Mouse (Mus musculus) testis, adult 2 months (tissue): ENCODE measurements around the gene Gm44805.
A peak's percentile ranks its signal among the peaks of the same experiment; 100 is the strongest.

Source experiments
- CTCF ChIP-seq: fragments of 200-500 bp; IDR thresholded peaks from 2 replicates; pipeline ENCODE4 v1.5.1; 2012; ENCODE audit warnings: low read depth, mild to moderate bottlenecking, inconsistent platforms, low read length, moderate library complexity; ENCODE audit not compliant: control insufficient read depth, insufficient read depth, insufficient replicate concordance
- POLR2A ChIP-seq: fragments of 200-500 bp; IDR thresholded peaks from 2 replicates; pipeline ENCODE4 v1.6.1; 2012; ENCODE audit warnings: low read depth, mild to moderate bottlenecking, inconsistent platforms, low read length, moderate library complexity; ENCODE audit not compliant: control insufficient read depth

- peak; percentile 77 for TF ChIP-seq POLR2A
- TF ChIP-seq CTCF, result no peak
Measured at GRCm38 (mm10) chr7:19715239-19716054, 34.2 kb upstream of the Gm44805 start, which contains the start of gene Tomm40.
